Mouse (Mus musculus): ENCODE data around the gene Susd6.
"Not testable (repeated sequence)": the region's sequence is repeated elsewhere in the genome, so short reads cannot be mapped to it uniquely, and the experiment has no call there.

The Susd6 gene

GRCm38 (mm10) chr12:80813872-80814271 is 23.6 kb downstream of the Susd6 start:
- no peak for DNase-seq

GRCm38 (mm10) chr12:80814529-80814928 is 24.2 kb downstream of the Susd6 start:
- DNase-seq, result no peak

- peak; percentile 48 to 52 for DNase-seq
Observed at GRCm38 (mm10) chr12:80815298-80815697, 25.0 kb downstream of the Susd6 start.

- no peak for DNase-seq
Observed at GRCm38 (mm10) chr12:80815893-80816292, 25.6 kb downstream of the Susd6 start.

- peak; percentile 45 to 49 for DNase-seq
Observed at GRCm38 (mm10) chr12:80816380-80817086, 26.2 kb downstream of the Susd6 start.

- no peak for DNase-seq
Observed at GRCm38 (mm10) chr12:80817697-80818235, 27.5 kb downstream of the Susd6 start.

GRCm38 (mm10) chr12:80819020-80819419 is 28.7 kb downstream of the Susd6 start:
- not testable (repeated sequence) for DNase-seq

GRCm38 (mm10) chr12:80821312-80822007 is 31.1 kb downstream of the Susd6 start:
- DNase-seq, result no peak

GRCm38 (mm10) chr12:80822533-80822932 is 32.2 kb downstream of the Susd6 start:
- no peak for DNase-seq

- DNase-seq, result no peak
Observed at GRCm38 (mm10) chr12:80824202-80824601, 33.9 kb downstream of the Susd6 start.

GRCm38 (mm10) chr12:80826423-80826822 is 36.1 kb downstream of the Susd6 start:
- DNase-seq, result no peak

GRCm38 (mm10) chr12:80827464-80828015 is 37.2 kb downstream of the Susd6 start:
- DNase-seq, result no peak

GRCm38 (mm10) chr12:80828020-80828419 is 37.7 kb downstream of the Susd6 start:
- DNase-seq, result no peak

- DNase-seq, result no peak
Observed at GRCm38 (mm10) chr12:80828951-80829350, 38.6 kb downstream of the Susd6 start.

- DNase-seq, result no peak
Observed at GRCm38 (mm10) chr12:80830211-80830610, 39.9 kb downstream of the Susd6 start.

- no peak for DNase-seq
Observed at GRCm38 (mm10) chr12:80830820-80831219, 40.5 kb downstream of the Susd6 start.

- DNase-seq, result no peak
Observed at GRCm38 (mm10) chr12:80832313-80832712, 42.0 kb downstream of the Susd6 start.

GRCm38 (mm10) chr12:80833541-80833940 is 43.2 kb downstream of the Susd6 start:
- DNase-seq, result peak; percentile 31 to 39

- no peak for DNase-seq
Observed at GRCm38 (mm10) chr12:80834156-80834900, 44.0 kb downstream of the Susd6 start.

GRCm38 (mm10) chr12:80834901-80835570 is 44.7 kb downstream of the Susd6 start:
- no peak for DNase-seq

- DNase-seq, result no peak
Observed at GRCm38 (mm10) chr12:80837614-80838013, 47.3 kb downstream of the Susd6 start.

GRCm38 (mm10) chr12:80838271-80838670 is 48.0 kb downstream of the Susd6 start:
- no peak for DNase-seq
